Mouse (Mus musculus): ENCODE measurements around the gene A730009L09Rik.

DNA sequence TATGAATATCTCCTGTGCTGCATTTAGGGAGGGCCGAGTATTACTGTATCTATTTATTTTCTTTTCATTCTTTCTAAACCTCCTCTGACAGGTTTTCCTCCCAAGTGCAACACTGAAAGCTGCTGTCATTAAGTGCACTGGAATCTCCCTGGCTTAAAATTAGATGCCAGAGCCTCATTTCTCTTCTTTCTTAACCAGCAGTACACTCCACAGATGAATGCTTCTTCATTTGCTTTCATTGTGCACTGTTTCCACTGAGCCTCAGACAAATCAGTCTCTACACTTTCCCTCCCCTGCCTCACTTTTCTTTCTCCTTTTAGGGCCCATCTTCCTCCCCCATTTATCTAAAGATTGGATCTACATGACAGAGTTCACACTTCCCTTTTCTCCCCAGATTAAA, 44.9 kb upstream of the A730009L09Rik start:
- TF ChIP-seq CTCF (IDR thresholded peaks at IDR 0.05; ENCODE audit: low read depth) = no peak
- no peak for TF ChIP-seq EP300 (optimal IDR thresholded peaks at IDR 0.05)

Data from stomach, postnatal 0 days (tissue).